Mouse (Mus musculus) limb, embryonic 11.5 days (tissue): Measurements from ENCODE around the gene Foxn3. TPM values are rescaled to one million over a fixed set of nuclear protein-coding genes. Genes with fewer than 3 reads are reported as not detected.

Experiments
- ATAC-seq: fragments of 200-750 bp; cut with Nextera tagmentation; 2 replicates; pipeline ENCODE4 v1.8.0; 2017; ENCODE audit warnings: low read depth; ENCODE audit not compliant: insufficient number of reproducible peaks, low FRiP score, low TSS enrichment
- DNase-seq: peaks from one replicate; pipeline ENCODE4 v3.0.0-alpha.2; 2015; ENCODE audit warnings: low spot score
- H3K27ac ChIP-seq: fragments of 300-500 bp; sonication (generic); replicated peaks from 2 replicates; pipeline ENCODE4 v1.5.1; 2014; ENCODE audit warnings: low read depth, mild to moderate bottlenecking, low read length
- H3K27me3 ChIP-seq: fragments of 300-500 bp; sonication (generic); 2 replicates; pipeline ENCODE4 v1.6.1; 2014; ENCODE audit warnings: mild to moderate bottlenecking, low read length, mixed read lengths; ENCODE audit not compliant: control insufficient read depth, insufficient read depth
- H3K36me3 ChIP-seq: fragments of 300-500 bp; sonication (generic); 2 replicates; pipeline ENCODE4 v1.6.1; 2014; ENCODE audit warnings: mild to moderate bottlenecking, low read length, moderate library complexity, mixed read lengths; ENCODE audit not compliant: control insufficient read depth, insufficient read depth
- H3K4me1 ChIP-seq: fragments of 300-500 bp; sonication (generic); 2 replicates; pipeline ENCODE4 v1.6.1; 2014; ENCODE audit warnings: low read length, mixed read lengths; ENCODE audit not compliant: control insufficient read depth, insufficient read depth
- H3K4me2 ChIP-seq: fragments of 300-500 bp; sonication (generic); 2 replicates; pipeline ENCODE4 v1.6.1; 2014; ENCODE audit warnings: low read depth, mild to moderate bottlenecking, moderate library complexity; ENCODE audit not compliant: severe bottlenecking
- H3K4me3 ChIP-seq: fragments of 300-500 bp; sonication (generic); 2 replicates; pipeline ENCODE4 v1.5.1; 2014; ENCODE audit warnings: low read depth, low read length
- H3K9ac ChIP-seq: fragments of 300-500 bp; sonication (generic); 2 replicates; pipeline ENCODE4 v1.6.1; 2014; ENCODE audit warnings: mild to moderate bottlenecking, low read length
- H3K9me3 ChIP-seq: fragments of 300-500 bp; sonication (generic); 2 replicates; pipeline ENCODE4 v1.6.1; 2016; ENCODE audit warnings: low read length; ENCODE audit not compliant: control insufficient read depth
- WGBS: fragments of 180-500 bp; shearing (Covaris S2); extraction: QIAGEN DNeasy Blood & Tissue Kit; methylation state at CpG from one replicate; pipeline ENCODE4 v1.1.7; 2014; 5-methylcytosine and 5-hydroxymethylcytosine counted together
- polyA plus RNA-seq: library from polyadenylated mRNA; unstranded; fragments of >200 nt; fragmentation: Nextera tagmentation; extraction: Ambion mirVana; gene quantifications from 2 replicates; pipeline ENCODE4 v1.2.1, GENCODE M21; 2014

Gene Foxn3
- polyA plus RNA-seq, 1 experiment from 2014 or later: 95.6 TPM

- Histone ChIP-seq H3K27me3 (no peaks in the 10 kb centered on the region), H3K9ac (no peak overlapping the region), H3K4me3 (no peak overlapping the region), H3K4me1 (no peaks in the 10 kb centered on the region), H3K27ac (no peak overlapping the region), H3K9me3 (no peaks in the 10 kb centered on the region), H3K4me2 (no peak overlapping the region), H3K36me3 (no peaks in the 10 kb centered on the region)
- DNase-seq (no peak), ATAC-seq (no peak)
- 83% methylated on average over 2 of the region's 2 CpGs for WGBS
Measured at GRCm38 (mm10) chr12:99233386-99233785, 330.0 kb downstream of the Foxn3 start.

- 74% methylated on average over 9 of the region's 9 CpGs for WGBS
Measured at GRCm38 (mm10) chr12:99232478-99232877, 330.9 kb downstream of the Foxn3 start.

GRCm38 (mm10) chr12:99231321-99231720, 332.1 kb downstream of the Foxn3 start:
- no peaks in the 10 kb centered on the region for H3K4me1 ChIP-seq

More at GRCm38 (mm10) chr12:99232478-99232877, 330.9 kb downstream of the Foxn3 start:
- DNase-seq (no peak), ATAC-seq (no peak)
- H3K27me3 ChIP-seq: no peaks in the 10 kb centered on the region
- H3K36me3 ChIP-seq: no peaks in the 10 kb centered on the region
- H3K4me3 ChIP-seq: no peak overlapping the region
- H3K9ac ChIP-seq: no peak overlapping the region
- H3K27ac ChIP-seq: no peak overlapping the region
- no peaks in the 10 kb centered on the region for H3K4me1 ChIP-seq
- no peak overlapping the region for H3K4me2 ChIP-seq
- H3K9me3 ChIP-seq: no peaks in the 10 kb centered on the region

GRCm38 (mm10) chr12:99230783-99231048, 332.7 kb downstream of the Foxn3 start:
- Histone ChIP-seq H3K27me3 (no peaks in the 10 kb centered on the region), H3K9me3 (no peaks in the 10 kb centered on the region), H3K4me1 (no peaks in the 10 kb centered on the region), H3K4me2 (no peak overlapping the region), H3K9ac (no peak overlapping the region), H3K4me3 (no peak overlapping the region), H3K27ac (no peak overlapping the region), H3K36me3 (no peaks in the 10 kb centered on the region)
- DNase-seq (no peak), ATAC-seq (no peak)
- WGBS: 79% methylated on average over 5 of the region's 5 CpGs

More at GRCm38 (mm10) chr12:99231321-99231720, 332.1 kb downstream of the Foxn3 start:
- no peaks in the 10 kb centered on the region for H3K9me3 ChIP-seq
- no peak for ATAC-seq
- DNase-seq: no peak
- no peak overlapping the region for H3K4me2 ChIP-seq
- H3K9ac ChIP-seq: no peak overlapping the region
- no peak overlapping the region for H3K27ac ChIP-seq
- 89% methylated on average over 6 of the region's 6 CpGs for WGBS
- no peaks in the 10 kb centered on the region for H3K27me3 ChIP-seq
- no peak overlapping the region for H3K4me3 ChIP-seq
- no peaks in the 10 kb centered on the region for H3K36me3 ChIP-seq

GRCm38 (mm10) chr12:99229973-99230782, 333.2 kb downstream of the Foxn3 start:
- H3K27ac ChIP-seq: no peak overlapping the region
- peaks cover 3% of the 10 kb centered on the region for H3K4me1 ChIP-seq
- H3K36me3 ChIP-seq: no peaks in the 10 kb centered on the region
- H3K9me3 ChIP-seq: no peaks in the 10 kb centered on the region
- ATAC-seq (no peak), DNase-seq (no peak)
- 71% methylated on average over 17 of the region's 17 CpGs for WGBS
- H3K27me3 ChIP-seq: no peaks in the 10 kb centered on the region
- H3K4me3 ChIP-seq: no peak overlapping the region
- H3K9ac ChIP-seq: no peak overlapping the region
- H3K4me2 ChIP-seq: no peak overlapping the region

GRCm38 (mm10) chr12:99227313-99227952, 335.9 kb downstream of the Foxn3 start:
- Histone ChIP-seq H3K27me3 (no peaks in the 10 kb centered on the region), H3K4me3 (no peak overlapping the region), H3K9ac (no peak overlapping the region), H3K9me3 (no peaks in the 10 kb centered on the region), H3K36me3 (no peaks in the 10 kb centered on the region), H3K27ac (no peak overlapping the region), H3K4me2 (no peak overlapping the region), H3K4me1 (peaks cover 8% of the 10 kb centered on the region)
- 90% methylated on average over 6 of the region's 6 CpGs for WGBS
- DNase-seq: no peak
- ATAC-seq: no peak

GRCm38 (mm10) chr12:99224863-99225603, 338.3 kb downstream of the Foxn3 start:
- H3K27ac ChIP-seq: no peak overlapping the region
- H3K9ac ChIP-seq: no peak overlapping the region
- no peaks in the 10 kb centered on the region for H3K27me3 ChIP-seq
- H3K4me3 ChIP-seq: no peak overlapping the region
- ATAC-seq (no peak), DNase-seq (no peak)
- WGBS: 68% methylated on average over 13 of the region's 13 CpGs
- H3K4me1 ChIP-seq: peaks cover 8% of the 10 kb centered on the region
- no peaks in the 10 kb centered on the region for H3K36me3 ChIP-seq
- H3K9me3 ChIP-seq: no peaks in the 10 kb centered on the region
- no peak overlapping the region for H3K4me2 ChIP-seq

- H3K36me3 ChIP-seq: no peaks in the 10 kb centered on the region
- no peak overlapping the region for H3K4me3 ChIP-seq
- H3K4me1 ChIP-seq: peaks cover 17% of the 10 kb centered on the region
- no peak overlapping the region for H3K27ac ChIP-seq
- H3K27me3 ChIP-seq: no peaks in the 10 kb centered on the region
- ATAC-seq: no peak
- WGBS: 70% methylated on average over 15 of the region's 15 CpGs
- H3K4me2 ChIP-seq: no peak overlapping the region
- H3K9ac ChIP-seq: no peak overlapping the region
- no peaks in the 10 kb centered on the region for H3K9me3 ChIP-seq
- DNase-seq: no peak
Measured at GRCm38 (mm10) chr12:99221087-99221846, 342.1 kb downstream of the Foxn3 start.
